Mouse (Mus musculus): Measurements from ENCODE around the gene Fkbp2.
"Not testable (repeated sequence)": the region's sequence is repeated elsewhere in the genome, so short reads cannot be mapped to it uniquely, and the experiment has no call there.

- TF ChIP-seq CTCF, EP300 (IDR thresholded peaks at IDR 0.05; ENCODE audit: low read depth): not testable (repeated sequence)
These were observed 10.9 kb upstream of the Fkbp2 start for GRCm38 (mm10) chr19:6991166-6991565.

Measured in heart, postnatal 0 days (tissue).